Mouse (Mus musculus): ENCODE measurements around the gene Ifi47.

- TF ChIP-seq CTCF (conservative IDR thresholded peaks at IDR 0.05 in 1 of 2, IDR thresholded peaks at IDR 0.05 in 1 of 2; ENCODE audit: low read depth in 2 of 2, low read length in 2 of 2) = no peak
- TF ChIP-seq ZC3H11A (IDR thresholded peaks at IDR 0.05; ENCODE audit: low read depth, low read length) = no peak
- TF ChIP-seq RCOR1 (conservative IDR thresholded peaks at IDR 0.05; ENCODE audit: low read depth, low read length) = no peak
- TF ChIP-seq TCF12 (IDR thresholded peaks at IDR 0.05; ENCODE audit: low read depth, low read length) = no peak
- no peak for TF ChIP-seq POLR2A (IDR thresholded peaks at IDR 0.05; ENCODE audit: low read depth, low read length)
- TF ChIP-seq RAD21 (IDR thresholded peaks at IDR 0.05; ENCODE audit: low read depth, low read length) = no peak
- no peak for TF ChIP-seq MAFK (IDR thresholded peaks at IDR 0.05; ENCODE audit: insufficient replicate concordance, low read length)
- TF ChIP-seq CHD2 (IDR thresholded peaks at IDR 0.05; ENCODE audit: low read length) = no peak
- no peak for TF ChIP-seq ZNF384 (IDR thresholded peaks at IDR 0.05; ENCODE audit: low read depth, low read length)
- TF ChIP-seq MEF2A (IDR thresholded peaks at IDR 0.05; ENCODE audit: borderline replicate concordance, low read depth, low read length) = no peak
- no peak for TF ChIP-seq NELFE (IDR thresholded peaks at IDR 0.05; ENCODE audit: low read depth, low read length)
- no peak for TF ChIP-seq HCFC1 (IDR thresholded peaks at IDR 0.05; ENCODE audit: low read depth, low read length)
Measured at GRCm38 (mm10) chr11:49083808-49084207, 7.4 kb downstream of the Ifi47 start.

All from CH12.LX (cell line).